Mouse (Mus musculus) adrenal gland, postnatal 10 days (tissue): ENCODE data around the gene Axin2. TPM values are rescaled to one million over a fixed set of nuclear protein-coding genes. Genes with fewer than 3 reads are reported as not detected.

Experiments used
- DNase-seq: peaks from one replicate; pipeline ENCODE4 v3.0.0; 2021; ENCODE audit warnings: mixed read lengths
- total RNA-seq, 2 experiments: library from RNA; stranded (reverse); gene quantifications; 2 replicates each; pipeline ENCODE4 v1.2.3; 2021

Axin2 gene
- total RNA-seq, 2 experiments from 2014 or later = 31.5 to 35.3 TPM

GRCm38 (mm10) chr11:108929176-108929575, 9.0 kb downstream of the Axin2 start:
- DNase-seq = no peak

GRCm38 (mm10) chr11:108929700-108930099, 9.6 kb downstream of the Axin2 start:
- no peak for DNase-seq

DNA sequence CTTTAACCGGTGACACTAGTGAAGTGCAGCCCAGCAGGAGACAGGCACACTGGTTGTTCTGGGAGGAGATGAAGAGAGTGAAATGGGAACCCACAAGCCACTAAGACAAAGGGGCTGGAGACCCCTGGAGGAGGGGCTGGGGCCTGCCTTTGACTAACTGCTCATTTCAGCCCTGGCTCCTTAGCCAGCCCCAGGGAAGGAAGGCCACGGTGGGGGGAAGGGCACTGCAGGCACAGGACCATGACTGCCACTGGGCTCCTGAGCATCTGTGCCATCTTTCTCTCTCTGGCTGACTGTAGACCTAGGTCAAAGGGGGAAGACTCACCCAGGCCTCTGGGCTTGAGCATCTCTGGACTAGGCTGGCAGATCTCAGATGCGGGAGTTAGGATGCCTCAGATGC, 10.5 kb downstream of the Axin2 start:
- no peak for DNase-seq

- no peak for DNase-seq
Measured at GRCm38 (mm10) chr11:108933835-108934234, 13.7 kb downstream of the Axin2 start.

DNA sequence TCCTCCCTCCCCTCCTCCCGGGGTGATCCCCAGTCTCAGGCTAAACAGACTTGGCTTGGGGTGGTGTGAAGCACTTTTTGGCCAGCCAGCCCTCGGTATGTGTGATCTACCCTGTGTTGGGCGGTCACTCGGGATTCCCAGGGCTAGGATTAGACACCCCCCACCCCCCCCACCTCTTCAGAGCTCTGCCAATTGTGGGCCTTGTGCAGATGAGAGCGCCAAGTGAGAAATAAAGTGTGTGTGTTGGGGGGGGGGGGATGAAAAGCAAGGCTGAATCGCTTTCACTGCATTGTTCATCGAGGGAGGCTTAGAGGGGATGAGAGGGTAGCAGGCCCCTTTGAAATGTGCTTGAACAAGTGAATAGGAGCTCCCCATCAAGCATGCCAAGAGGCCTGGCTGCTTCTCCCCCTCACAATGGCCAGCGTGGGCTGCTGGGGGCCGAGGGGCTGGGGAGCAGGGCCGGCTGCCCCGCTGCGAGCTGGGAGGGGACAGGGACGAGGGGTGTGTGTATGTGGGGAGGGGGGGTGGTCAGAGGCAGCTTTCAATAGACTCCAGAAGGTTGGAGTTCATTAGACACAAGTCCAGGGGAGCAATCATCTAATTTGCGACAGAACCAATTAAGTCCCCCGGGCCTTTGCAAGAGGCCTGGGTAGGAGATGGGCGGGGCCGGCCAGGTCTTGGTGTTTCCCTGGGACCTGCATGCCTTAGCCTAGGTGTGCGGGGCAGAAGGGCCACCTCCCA, 15.1 kb downstream of the Axin2 start:
- no peak for DNase-seq

- peak; percentile 53 for DNase-seq
Measured at GRCm38 (mm10) chr11:108936016-108936792, 16.1 kb downstream of the Axin2 start.

DNA sequence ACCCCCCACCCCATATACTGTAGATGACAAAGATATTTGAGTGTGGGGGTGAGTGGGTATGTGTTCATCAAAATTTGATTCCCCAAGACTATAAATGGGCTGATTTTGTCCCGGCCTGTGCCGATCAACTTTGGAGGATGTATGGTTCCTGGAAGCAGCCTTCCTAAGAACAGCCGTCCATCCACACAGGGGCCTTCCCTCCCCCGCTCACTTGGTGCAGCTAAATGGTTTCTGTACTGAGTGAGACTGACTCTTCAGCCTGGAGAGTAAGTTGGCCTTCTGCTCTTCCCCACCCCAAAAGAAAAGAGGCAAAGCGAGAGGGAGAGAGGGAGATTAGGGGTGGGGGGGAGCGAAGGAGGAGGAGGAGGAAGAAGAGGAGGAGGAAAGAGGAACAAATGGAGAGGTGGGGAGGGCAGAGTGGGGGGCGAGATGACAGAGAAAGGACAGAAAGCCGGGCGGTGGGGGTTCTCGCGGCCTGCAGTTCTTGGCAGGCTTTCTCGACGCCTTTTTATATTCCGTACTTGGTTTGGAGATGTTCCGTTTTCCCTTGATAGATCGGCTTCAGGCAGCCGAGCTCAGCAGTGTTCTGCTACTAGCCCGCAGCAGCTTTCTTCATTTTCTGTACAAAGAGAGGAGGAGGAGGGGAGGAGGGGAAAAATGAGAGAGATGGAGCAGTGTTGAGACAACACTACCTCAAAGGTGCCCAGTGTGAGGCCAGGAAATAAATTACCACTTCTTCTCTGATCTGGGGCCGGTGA, 20.7 kb downstream of the Axin2 start:
- no peak for DNase-seq

GRCm38 (mm10) chr11:108941836-108942235, 21.7 kb downstream of the Axin2 start:
- no peak for DNase-seq

- no peak for DNase-seq
Measured at GRCm38 (mm10) chr11:108943741-108944140, 23.6 kb downstream of the Axin2 start.

DNA sequence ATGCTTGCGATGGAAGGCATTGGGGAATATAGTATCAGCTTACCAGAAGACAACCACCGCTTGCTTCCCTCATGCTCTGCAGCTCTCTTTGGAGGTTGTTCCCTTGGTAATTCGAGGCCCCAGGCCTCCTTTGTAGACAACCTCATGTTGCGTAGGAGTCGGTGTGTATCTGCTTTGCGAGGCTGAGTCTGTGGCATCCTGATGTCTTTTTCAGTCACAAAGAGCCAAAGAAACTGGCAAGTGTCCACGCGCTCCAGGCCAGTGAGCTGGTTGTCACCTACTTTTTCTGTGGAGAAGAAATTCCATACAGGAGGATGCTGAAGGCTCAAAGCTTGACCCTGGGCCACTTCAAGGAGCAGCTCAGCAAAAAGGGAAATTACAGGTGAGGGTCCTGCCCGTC, 25.5 kb downstream of the Axin2 start:
- no peak for DNase-seq

DNA sequence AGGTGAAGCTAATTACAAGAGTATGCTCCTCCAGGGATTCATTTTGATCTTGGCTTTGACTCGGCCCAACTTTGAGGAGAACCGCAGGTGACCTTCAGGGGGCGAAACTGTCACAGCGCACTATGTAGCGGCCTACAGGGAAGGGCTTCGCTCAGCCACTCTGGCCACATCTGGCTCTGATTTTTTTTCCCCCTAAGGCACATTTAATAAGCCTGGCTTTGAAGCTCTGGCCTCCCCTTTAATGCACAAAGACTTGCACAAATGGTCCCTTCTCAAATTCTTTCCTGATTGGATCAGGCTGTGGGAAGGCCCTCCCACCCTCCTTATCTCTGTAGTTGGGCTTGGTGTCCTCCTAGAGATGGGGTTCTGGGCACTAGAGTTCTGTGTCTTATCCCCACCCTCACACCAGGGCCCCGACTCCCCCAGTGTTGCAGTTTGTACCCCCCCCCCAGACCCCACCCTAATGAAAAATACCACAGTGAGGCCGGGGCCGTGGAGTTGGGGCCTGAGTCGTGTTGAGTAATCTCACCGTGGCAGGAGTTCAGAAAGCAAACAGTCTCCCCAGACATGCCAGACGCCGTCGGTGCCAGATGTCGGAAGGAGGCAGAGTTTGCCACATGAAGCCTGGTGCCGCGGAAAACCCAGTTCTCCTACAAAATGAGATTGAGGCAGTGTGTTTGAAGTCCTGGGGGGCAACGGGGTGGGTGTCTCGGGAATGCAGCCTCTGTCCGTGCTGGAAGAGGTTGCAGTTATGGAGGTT, 27.5 kb downstream of the Axin2 start:
- peak; percentile 77 for DNase-seq

DNA sequence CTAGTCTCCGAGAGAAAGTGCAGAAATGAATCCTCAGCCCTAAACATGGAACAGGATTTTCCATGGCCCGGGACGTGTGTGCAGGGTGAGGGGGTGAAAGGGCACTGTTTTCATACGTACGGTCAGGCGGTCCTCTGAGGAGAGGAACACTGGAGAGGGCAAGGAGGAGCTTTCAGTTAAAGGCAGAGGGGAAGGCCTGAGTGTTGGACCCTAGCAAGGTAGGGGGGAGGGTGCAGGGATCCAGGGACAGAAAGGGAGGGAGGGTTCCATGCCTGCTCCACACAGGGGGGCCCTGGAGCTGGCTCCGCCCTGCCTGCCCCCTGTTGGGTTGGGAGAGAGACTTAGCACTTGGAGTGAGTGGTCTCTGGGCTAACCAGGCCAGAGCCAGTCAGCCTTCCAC, 28.4 kb downstream of the Axin2 start:
- DNase-seq = peak; percentile 47

DNA sequence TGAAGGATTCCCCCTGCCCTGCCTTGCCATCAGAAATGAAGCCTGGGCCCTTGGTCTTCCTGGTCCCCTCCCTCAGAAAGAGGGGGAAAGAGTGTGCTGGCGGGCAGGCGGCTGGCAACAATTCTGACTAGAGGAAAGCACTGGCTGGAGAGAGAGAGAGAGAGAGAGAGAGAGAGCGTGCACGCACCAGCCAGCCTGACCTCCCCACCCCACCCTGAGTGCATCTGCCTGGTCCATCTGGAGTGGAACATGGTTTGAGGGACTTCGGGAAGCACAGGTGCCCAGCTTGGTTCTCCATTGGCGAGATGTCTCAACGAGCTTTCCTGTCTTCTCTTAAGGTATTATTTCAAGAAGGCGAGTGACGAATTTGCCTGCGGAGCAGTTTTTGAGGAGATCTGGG, 28.8 kb downstream of the Axin2 start:
- DNase-seq = no peak

DNA sequence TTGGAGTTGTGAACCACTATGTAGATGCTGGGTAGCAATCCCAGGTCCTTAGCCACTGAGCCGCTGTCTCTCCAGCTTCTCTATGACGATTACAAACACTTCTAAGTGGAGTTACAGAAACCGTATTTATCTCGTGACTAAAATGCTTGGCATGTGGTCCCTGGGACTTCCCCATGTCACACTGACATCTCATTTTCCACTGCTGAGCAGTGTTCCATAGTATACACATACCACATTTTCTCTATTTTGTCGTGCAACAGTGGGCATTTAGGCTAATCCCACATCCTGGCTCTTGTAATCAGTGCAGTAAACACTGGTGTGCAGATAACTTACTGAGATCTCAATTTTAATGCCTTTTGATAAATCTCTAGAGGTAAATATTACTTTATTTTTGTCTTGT, 32.2 kb downstream of the Axin2 start:
- DNase-seq = no peak

DNA sequence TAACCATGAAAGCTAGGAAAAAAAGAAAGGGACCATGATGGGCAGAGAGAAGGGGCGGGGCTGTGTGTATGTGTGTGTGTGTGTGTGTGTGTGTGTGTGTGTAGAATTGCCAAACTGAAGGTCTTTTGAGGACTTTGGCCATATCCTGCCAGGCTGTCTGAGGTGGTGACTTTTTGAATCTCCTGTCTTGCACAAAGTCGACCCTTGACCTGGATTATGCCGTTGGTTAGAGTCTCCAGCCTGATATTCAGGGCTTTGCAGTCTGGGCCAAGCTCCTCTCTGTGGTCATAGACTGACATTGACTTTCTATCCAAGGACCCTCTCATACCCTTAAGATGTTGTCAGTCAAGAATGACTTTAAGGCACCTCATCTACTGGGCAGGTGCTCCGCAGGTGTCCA, 35.8 kb downstream of the Axin2 start:
- no peak for DNase-seq

DNA sequence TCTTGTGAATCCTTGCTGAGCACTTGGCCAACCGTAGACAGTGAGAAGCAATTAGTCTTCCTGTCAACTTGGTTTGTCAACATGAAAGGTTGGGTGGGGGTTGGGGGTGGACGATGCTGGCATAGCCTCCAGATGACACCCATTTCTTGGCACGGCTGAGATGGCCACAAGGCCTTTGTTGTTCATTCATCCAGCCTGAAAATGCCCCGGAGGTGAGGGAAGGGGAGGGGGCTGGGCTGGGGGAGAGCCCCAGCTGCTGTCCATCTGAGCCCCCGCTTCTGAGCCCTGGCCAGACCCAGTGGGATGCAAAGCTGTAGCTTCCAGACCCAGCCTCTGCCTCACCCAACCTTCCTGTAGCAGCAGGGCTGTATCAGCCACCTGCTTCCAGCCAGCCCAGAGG, 38.2 kb downstream of the Axin2 start:
- no peak for DNase-seq

DNA sequence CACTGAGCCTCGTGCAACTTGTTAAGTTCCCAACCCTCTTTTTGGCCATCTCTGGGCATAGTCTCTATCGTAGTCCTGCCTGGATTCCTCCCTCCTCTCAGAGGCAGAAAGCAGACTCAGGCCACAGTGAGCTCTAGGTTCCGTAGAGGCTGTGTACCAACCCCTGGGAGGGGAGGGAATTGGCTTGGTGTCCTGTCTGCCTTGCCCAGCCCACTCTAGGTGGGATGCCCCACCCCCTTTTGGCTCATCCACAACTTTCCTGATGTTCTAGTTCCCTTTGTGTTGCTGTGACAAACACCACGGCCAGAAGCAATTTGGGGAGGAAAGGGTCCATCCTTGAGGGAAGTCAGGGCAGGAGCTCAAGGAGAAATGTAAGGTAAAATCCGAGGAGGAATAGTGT, 39.0 kb downstream of the Axin2 start:
- DNase-seq = no peak

GRCm38 (mm10) chr11:108961651-108962065, 41.5 kb downstream of the Axin2 start:
- DNase-seq = no peak

DNA sequence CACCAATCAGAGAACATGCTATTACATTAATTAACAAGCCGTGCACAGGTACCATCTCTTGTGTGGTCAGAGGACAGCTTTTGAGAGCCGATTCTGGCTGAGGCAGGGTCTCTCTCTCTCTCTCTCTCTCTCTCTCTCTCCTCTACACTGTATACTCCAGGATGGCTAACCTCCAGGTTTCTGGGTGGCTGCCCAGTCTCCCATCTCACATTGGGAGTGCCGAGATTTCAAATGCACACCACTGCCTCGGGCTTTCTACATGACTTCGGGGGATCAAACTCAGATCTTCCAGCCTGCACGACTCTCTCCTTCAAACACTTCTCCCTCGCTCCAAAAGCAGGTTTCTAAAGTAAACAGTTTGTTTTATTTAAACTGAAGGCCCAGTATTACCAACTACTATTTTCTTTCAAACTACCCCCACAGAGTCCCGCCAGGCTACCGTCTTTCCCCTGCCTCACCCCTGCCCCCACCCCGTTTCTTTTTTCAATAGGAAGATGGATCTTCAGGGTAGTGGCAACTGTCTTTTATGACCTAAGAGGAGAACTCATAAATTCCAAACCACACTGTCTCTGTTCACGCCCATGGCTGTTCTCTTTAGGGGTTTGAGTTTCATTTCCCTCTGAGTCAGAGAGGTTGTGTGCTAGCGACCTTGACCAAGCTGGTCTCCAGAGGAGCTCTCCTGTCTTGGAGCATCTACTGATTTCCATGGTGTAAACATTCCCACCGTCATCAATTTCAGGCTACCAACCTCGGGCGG, 43.5 kb downstream of the Axin2 start:
- DNase-seq = no peak

DNA sequence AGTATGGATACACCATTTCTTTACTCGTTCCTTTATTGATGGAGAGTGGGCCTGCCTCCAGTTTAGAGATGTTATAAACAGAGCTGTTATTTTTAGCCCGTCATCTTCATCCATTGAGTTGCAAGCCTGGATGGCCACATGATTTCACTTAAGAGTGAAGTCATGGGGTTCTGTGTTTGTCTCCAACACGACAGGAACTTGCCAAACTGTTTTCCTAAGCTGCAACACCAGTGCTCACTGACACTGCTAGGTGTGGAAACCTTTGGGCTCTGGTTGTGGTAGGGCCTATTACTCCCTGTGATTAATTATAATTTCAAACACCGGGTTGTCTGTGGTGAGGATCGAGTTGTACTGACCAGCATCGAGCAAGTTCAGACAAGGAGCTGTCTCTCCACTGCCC, 45.6 kb downstream of the Axin2 start:
- DNase-seq = no peak

GRCm38 (mm10) chr11:108973459-108973858, 53.3 kb downstream of the Axin2 start:
- no peak for DNase-seq

DNA sequence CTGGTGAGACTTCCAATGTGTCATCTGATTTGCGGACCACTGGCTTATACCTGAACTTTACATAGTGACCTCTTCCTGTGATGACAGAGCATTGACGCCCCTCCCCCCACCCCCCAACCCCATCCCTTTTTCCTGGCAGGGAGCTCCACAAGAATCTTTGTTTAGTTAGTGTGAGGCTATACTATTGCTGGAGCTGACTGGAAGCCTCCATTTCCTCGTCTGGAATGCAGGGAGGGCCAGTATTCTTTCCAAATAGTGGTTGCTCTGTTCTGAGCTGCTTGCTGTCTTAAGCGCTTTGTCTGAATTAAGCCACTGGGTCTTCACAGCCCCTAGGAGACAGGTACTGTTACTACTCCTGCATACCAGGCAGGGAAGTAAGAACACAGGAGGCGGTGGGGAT, 53.7 kb downstream of the Axin2 start:
- DNase-seq = no peak
